Mouse (Mus musculus) cerebellum, adult 11-12 months (tissue): Measurements from ENCODE around the gene Trim30b.
"Not testable (repeated sequence)": the region's sequence is repeated elsewhere in the genome, so short reads cannot be mapped to it uniquely, and the experiment has no call there.

Source experiments
- DNase-seq: peaks from one replicate; pipeline ENCODE4 v3.0.0; 2022

The Trim30b gene

GRCm38 (mm10) chr7:104369736-104370414 lies at the start of gene Trim30b:
Gene Trim30b (minus strand): TSS chr7:104369884.
- no peak for DNase-seq

GRCm38 (mm10) chr7:104404460-104404950 lies 34.8 kb upstream of the Trim30b start:
- DNase-seq = no peak

GRCm38 (mm10) chr7:104401140-104401539 lies 31.5 kb upstream of the Trim30b start:
- no peak for DNase-seq

- DNase-seq = no peak
Measured at GRCm38 (mm10) chr7:104400698-104401097, 31.0 kb upstream of the Trim30b start, which contains the start of gene Trim30c. Gene Trim30c (minus strand): TSS chr7:104400837.

- no peak for DNase-seq
Measured at GRCm38 (mm10) chr7:104398492-104398891, 28.8 kb upstream of the Trim30b start.

- no peak for DNase-seq
Measured at GRCm38 (mm10) chr7:104366339-104366738, 3.3 kb downstream of the Trim30b start.

GRCm38 (mm10) chr7:104353600-104353967 lies 16.1 kb downstream of the Trim30b start:
- DNase-seq = no peak

GRCm38 (mm10) chr7:104352717-104353599 lies 16.7 kb downstream of the Trim30b start, which contains the start of gene Trim12c:
Gene Trim12c (minus strand): TSS chr7:104353362.
- DNase-seq = no peak

GRCm38 (mm10) chr7:104348043-104348442 lies 21.6 kb downstream of the Trim30b start:
- not testable (repeated sequence) for DNase-seq

- DNase-seq = not testable (repeated sequence)
Measured at GRCm38 (mm10) chr7:104340744-104341143, 28.9 kb downstream of the Trim30b start.

- DNase-seq = not testable (repeated sequence)
Measured at GRCm38 (mm10) chr7:104335547-104335946, 34.1 kb downstream of the Trim30b start.

GRCm38 (mm10) chr7:104329171-104329570 lies 40.5 kb downstream of the Trim30b start, which contains the start of gene Trim34b:
Gene Trim34b (plus strand): TSS chr7:104329471.
- not testable (repeated sequence) for DNase-seq

GRCm38 (mm10) chr7:104322028-104322427 lies 47.7 kb downstream of the Trim30b start:
- DNase-seq = no peak

- not testable (repeated sequence) for DNase-seq
Measured at GRCm38 (mm10) chr7:104315369-104316080, 54.2 kb downstream of the Trim30b start, which contains the start of gene Trim12a. Gene Trim12a (minus strand): TSS chr7:104315466.

GRCm38 (mm10) chr7:104314796-104315353 lies 54.8 kb downstream of the Trim30b start:
- DNase-seq = no peak
